Mouse (Mus musculus) left cerebral cortex, postnatal 25 days (tissue): ENCODE measurements around the gene Arhgef1. TPM values are rescaled to one million over a fixed set of nuclear protein-coding genes. Genes with fewer than 3 reads are reported as not detected.
A peak's percentile ranks its signal among the peaks of the same experiment; 100 is the strongest.
"Not testable (repeated sequence)": the region's sequence is repeated elsewhere in the genome, so short reads cannot be mapped to it uniquely, and the experiment has no call there.

Experiments
- DNase-seq, 2 experiments: peaks; one replicate each; pipeline ENCODE4 v3.0.0; 2022; ENCODE audit warnings: low spot score in 2 of 2, mixed read lengths in 1 of 2
- intact Hi-C: fragments of 180-260 bp; cut with DNase I; formaldehyde crosslinking; loops from one replicate; pipeline ENCODE4 v1.15.1; 2025
- total RNA-seq, 2 experiments: library from RNA; stranded (reverse); gene quantifications; 2 replicates each; pipeline ENCODE4 v1.2.3; 2021

The Arhgef1 gene
- total RNA-seq, 2 experiments from 2014 or later: 70.5 to 79.1 TPM

- no peak for DNase-seq
- intact Hi-C loops: loop anchor here (2.0 to 5.0 kb wide), 3 partner anchors 15 to 81 kb away; no protein-coding TSS in a partner anchor
Measured at GRCm38 (mm10) chr7:24889431-24890220, 13.1 kb upstream of the Arhgef1 start.

DNA sequence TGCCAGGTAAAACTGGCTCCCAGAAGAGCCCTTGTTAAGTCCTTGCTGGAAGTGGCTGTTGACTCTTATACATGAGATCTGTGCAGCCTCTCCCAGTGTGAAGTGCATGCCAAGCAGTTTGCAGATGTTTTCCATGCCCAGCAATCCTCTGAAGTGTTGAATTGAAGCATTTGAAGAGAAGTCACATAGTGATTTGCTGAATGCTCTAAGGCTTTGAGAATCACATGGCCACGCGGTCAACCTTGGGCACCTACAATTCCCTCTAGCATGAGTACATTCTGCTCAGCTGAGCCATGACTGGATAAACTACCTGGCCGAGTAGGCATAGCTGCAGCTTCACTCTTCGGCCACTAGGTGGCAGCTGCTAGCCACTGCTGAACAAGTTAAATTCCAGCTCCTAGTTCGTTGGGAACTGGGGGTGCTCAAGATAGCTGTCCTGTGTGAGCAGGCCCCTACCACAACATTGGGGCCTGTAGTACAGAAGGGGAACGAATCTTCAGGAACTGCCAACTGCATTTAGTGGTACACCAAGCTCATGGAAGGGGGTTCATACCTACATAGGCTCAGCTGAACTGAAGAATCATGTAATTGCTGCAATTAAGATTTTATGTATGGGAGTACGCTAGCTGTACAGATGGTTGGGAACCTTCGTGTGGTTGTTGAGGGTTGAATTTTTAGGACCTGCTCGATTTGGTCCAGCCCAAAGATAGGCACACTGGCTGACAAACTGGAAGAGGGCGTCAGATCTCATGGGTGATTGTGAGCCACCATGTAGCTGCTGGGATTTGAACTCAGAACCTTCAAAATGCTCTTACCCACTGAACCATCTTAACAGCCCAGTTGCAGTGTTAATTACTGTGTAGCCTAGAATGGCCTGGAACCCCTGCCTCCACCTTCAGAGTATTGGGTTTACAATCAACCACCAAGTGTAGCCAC, 12.2 kb upstream of the Arhgef1 start:
- peak; percentile 70 to 80 for DNase-seq
- intact Hi-C loops: loop anchor here (2.0 to 5.0 kb wide), 3 partner anchors 14 to 80 kb away; no protein-coding TSS in a partner anchor

DNA sequence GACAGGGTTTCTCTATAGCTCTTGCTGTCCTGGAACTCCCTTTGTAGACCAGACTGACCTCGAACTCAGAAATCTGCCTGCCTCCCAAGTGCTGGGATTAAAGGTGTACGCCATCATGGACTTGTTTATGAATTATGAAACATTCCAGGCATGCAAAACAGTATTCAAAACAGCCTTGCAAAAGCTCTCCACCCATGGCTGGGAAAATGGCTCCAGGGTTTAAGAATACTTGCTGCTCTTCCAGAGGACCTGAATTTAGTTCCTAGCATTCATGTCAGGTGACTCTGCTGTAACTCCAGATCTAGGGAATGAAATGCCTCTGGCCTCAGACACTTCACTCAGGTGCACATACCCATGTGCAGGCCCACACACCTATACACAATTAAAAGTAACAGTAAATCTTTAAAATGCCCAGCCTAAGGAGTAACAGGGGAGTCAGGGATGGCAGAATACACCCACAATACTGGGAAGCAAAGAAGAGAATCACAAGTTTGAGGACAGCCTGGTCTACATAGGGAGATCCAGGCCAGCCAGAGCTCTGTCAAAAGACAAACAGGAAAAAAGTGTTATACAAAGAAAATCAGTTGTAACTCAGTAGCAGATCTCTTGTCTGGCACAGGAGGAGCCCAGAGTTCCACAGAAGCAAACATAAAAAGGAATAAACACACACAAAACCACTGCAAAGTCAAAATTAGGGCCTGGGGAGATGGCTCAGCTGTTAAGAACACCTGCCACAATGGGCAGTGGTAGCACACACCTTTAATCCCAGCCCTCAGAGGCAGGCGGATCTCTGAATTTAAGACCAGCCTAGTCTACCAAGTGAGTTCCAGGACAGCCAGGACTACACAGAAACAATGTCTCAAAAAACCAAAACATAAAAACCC, 11.2 kb upstream of the Arhgef1 start:
- DNase-seq: no peak
- intact Hi-C loops: loop anchor here (2.0 to 5.0 kb wide), 3 partner anchors 13 to 79 kb away; no protein-coding TSS in a partner anchor

DNA sequence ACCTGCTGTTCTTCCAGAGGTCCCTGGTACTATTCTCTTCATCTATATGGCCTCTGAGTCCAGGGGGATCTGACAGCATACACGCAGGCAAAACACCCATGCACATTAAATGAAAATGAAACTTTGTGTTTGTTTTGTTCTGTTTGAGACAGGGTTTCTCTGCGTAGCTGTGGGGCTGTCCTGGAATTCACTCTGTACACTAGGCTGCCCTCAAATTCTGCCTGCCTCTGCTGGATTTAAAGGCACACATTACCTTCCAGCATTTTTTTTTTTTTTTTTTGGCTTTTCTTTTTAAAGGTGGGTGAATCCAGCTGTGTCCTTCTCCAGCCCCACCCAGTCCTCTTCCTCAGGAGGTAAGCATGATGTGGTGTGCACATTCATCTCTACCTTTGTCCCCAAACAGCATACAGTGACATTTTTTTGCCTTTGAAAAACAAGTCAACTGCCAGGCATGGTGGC, 10.6 kb upstream of the Arhgef1 start:
- intact Hi-C loops: loop anchor here (5.0 kb wide), 1 partner anchor 60 kb away; no protein-coding TSS in a partner anchor

DNA sequence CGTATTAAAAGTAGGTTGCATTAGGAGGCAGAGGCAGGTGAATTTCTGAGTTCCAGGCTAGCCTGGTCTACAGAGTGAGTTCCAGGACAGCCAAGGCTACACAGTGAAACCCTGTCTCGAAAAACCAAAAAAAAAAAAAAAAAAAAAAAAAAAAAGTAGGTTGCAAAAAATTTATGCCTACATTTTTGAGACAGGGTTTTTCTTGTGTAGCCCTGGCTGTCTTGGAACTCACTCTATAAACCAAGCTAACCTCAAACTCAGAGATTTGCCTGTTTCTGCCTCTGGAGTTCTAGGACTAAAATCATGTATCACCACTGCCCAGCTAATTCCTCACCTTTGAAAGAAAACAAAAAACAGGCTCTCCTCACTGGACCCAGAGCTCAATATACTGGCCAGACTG, 7.0 kb upstream of the Arhgef1 start:
- intact Hi-C loops: not testable (repeated sequence)

More for the DNA sequence above, 10.6 kb upstream of the Arhgef1 start:
- DNase-seq: no peak

DNA sequence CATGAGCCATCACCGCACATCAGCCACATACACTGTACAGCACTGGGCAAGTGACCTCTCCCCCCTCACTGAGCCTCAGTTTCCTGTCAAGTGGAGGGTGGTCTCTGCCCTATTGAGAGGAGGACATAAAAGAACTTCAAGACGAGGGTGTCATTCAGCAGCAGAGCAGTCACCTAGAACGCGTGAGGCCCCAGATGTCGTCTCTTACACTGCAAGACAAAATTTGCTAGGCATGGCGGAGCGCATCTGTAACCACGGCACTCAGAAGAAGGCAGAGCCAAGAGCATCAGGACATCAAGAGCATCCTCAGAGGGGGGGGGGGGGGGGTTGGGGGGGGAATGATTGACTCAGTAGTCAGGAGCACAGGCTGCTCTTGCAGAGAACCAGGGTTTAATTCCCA, 6.4 kb upstream of the Arhgef1 start:
- intact Hi-C loops: no loop called here
- DNase-seq: no peak

More for the DNA sequence above, 7.0 kb upstream of the Arhgef1 start:
- DNase-seq: not testable (repeated sequence)

GRCm38 (mm10) chr7:24897224-24897623, 5.5 kb upstream of the Arhgef1 start, which contains the start of gene Cd79a:
TSS of gene Cd79a (plus strand) at chr7:24897381.
- DNase-seq: no peak
- intact Hi-C loops: no loop called here

DNA sequence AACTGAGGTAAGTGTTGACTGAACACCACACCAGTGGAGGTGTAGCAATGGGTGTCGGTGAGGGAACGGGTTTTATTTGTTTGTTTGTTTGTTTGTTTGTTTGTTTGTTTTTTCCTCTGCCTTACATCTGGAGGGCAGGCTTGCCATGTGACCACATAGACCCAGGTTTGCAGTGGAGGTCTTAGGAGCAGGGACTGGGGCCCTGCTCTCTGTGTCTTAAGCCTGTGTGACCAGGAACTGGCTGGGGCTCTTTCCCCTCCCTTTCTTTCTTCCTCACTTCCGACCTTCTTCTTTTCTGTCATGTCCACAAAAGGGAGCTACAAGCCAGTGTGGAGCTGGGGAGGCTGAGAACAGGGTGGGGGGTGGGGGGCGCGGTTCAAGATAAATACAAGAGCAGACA, 4.8 kb upstream of the Arhgef1 start:
- intact Hi-C loops: no loop called here
- DNase-seq: no peak

DNA sequence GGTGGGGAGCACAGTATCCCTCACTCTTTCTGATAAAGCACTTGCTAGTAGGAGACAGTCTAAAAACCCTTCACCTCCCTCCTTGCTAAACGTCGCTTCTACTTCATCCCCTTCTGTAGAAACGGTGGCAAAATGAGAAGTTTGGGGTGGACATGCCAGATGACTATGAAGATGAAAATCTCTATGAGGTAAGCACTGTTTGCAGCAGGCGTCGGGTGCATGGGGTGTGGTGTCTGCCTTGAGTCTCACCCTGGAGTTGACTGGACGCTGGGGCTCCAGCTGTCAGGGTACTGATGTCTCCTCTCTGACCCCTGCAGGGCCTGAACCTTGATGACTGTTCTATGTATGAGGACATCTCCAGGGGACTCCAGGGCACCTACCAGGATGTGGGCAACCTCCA, 1.6 kb upstream of the Arhgef1 start:
- DNase-seq: no peak
- intact Hi-C loops: loop anchor here (5.0 kb wide), 1 partner anchor 181 kb away; no protein-coding TSS in a partner anchor

GRCm38 (mm10) chr7:24901842-24902241, 870 bp upstream of the Arhgef1 start:
- intact Hi-C loops: loop anchor here (2.0 to 5.0 kb wide), 2 partner anchors 69 to 180 kb away; no protein-coding TSS in a partner anchor
- no peak for DNase-seq

- intact Hi-C loops: loop anchor here (2.0 to 5.0 kb wide), 2 partner anchors 69 to 180 kb away; no protein-coding TSS in a partner anchor
- no peak for DNase-seq
Measured at GRCm38 (mm10) chr7:24902264-24902629, 465 bp upstream of the Arhgef1 start.

DNA sequence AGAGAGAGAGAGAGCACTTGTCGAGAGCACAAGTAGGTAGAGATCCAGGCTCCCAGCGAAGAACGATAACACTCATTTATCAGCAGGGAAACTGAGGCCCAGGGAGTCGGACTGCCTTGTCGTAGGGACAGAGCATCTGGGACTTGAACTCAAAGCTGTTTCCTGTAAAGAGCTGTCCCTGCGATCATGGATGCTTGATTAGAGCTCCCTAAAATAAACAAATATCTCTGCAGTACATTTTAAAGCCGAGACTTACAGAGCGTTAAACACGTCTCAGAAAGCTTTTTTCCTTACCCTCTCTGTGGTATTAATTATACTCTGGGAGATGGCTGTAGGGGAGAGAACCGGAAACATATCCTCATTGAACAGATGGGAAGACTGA, 723 bp downstream of the Arhgef1 start:
- intact Hi-C loops: loop anchor here (2.0 to 5.0 kb wide), 2 partner anchors 67 to 179 kb away; no protein-coding TSS in a partner anchor
- no peak for DNase-seq

DNA sequence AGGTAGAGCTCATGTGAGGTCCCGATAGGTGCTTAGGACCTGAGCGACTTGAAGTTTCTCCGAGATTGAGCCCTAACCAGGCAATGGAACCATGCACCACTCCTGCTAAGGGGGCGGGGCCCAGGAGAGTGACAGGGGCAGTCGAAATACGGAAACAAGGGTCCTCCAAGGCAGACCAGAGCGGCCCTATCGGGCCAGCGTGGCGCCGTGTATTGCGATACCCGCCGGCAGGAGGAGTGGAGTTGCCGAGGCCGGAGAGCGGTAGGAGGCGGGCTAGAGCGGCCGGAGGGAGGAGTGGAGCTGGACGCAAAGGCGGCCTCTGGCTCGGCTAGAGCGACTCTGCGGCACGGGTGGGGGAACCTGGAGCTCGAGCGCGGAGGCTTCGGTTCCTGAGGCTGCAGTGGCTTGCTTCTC, 1.4 kb downstream of the Arhgef1 start:
- peak; percentile 95 to 99 for DNase-seq
- intact Hi-C loops: loop anchor here (2.0 to 5.0 kb wide), 2 partner anchors 13 to 178 kb away; no protein-coding TSS in a partner anchor

GRCm38 (mm10) chr7:24904936-24905335, 2.2 kb downstream of the Arhgef1 start:
- intact Hi-C loops: loop anchor here (2.0 to 5.0 kb wide), 3 partner anchors 14 to 177 kb away; no protein-coding TSS in a partner anchor
- peak in 1 of 2 experiments; percentile 71 for DNase-seq

DNA sequence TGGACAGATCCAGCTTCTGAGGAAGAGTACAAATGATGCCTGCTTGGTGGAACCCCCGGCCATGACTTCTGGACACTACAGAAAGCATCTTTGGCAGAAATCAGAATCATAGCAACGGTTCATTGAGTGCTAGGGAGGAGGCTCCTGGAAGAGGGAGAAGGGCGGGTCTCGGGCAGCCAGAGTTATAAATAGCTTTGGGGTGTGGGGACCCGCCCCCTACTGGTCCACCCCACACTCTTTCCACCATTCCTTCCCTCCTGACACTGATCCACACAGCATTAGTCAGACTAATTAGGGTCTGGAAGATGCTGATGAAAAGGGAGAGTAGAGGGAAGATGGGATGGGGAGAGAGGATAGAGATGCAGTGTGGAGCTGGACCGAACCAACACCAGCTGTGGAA, 3.8 kb downstream of the Arhgef1 start:
- DNase-seq: no peak
- intact Hi-C loops: loop anchor here (5.0 kb wide), 1 partner anchor 46 kb away; no protein-coding TSS in a partner anchor

DNA sequence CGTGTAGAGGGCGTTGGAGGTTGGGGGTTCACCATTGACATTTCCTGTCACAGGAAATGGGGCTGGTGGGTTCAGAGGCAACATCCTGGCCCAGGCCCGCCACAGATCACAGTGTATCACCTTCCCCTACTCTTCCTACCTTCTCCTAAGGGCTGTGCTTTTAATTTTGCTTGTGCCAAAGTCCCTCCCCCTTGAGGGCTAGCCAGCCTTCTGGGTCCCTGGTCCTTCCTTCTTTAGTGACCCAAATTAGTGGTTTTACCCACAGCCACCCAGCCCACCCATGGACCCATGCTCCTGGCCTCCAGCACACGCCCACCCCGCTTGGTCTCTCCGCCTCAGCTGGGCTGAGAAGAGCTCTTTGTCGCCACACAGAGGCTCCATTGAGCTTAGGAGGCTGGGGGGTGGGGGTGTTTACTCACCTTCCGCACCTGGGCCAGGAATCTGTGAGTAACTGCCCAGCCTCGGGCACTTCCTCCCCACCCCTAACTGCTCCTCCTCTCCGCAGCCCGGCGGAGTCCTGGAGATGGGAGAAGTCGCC, 4.6 kb downstream of the Arhgef1 start:
- intact Hi-C loops: loop anchor here (5.0 kb wide), 1 partner anchor 45 kb away; no protein-coding TSS in a partner anchor
- no peak for DNase-seq

- intact Hi-C loops: no loop called here
- DNase-seq: no peak
Measured at GRCm38 (mm10) chr7:24912480-24912879, 9.8 kb downstream of the Arhgef1 start.

GRCm38 (mm10) chr7:24918763-24919323, 16.1 kb downstream of the Arhgef1 start:
- DNase-seq: no peak
- intact Hi-C loops: no loop called here
